Mouse (Mus musculus): ENCODE data around the gene Ermard.
"Not testable (repeated sequence)": the region's sequence is repeated elsewhere in the genome, so short reads cannot be mapped to it uniquely, and the experiment has no call there.

Gene Ermard

GRCm38 (mm10) chr17:15041175-15041729 lies at the start of gene Ermard, which contains the start of the genes Tcte3 and Gm3448:
Gene Ermard (plus strand): TSS chr17:15041208.
Gene Tcte3 (minus strand): TSS chr17:15041488.
Gene Gm3448 (minus strand): TSS chr17:15041537.
- DNase-seq: peak; percentile 63 to 67

- DNase-seq: not testable (repeated sequence)
These were observed 48.4 kb upstream of the Ermard start for GRCm38 (mm10) chr17:14992522-14993138.

- not testable (repeated sequence) for DNase-seq
These were observed 47.7 kb upstream of the Ermard start for GRCm38 (mm10) chr17:14993139-14993832.

- DNase-seq: not testable (repeated sequence)
These were observed 46.9 kb upstream of the Ermard start for GRCm38 (mm10) chr17:14994140-14994539.

GRCm38 (mm10) chr17:15000047-15000446 lies 41.0 kb upstream of the Ermard start:
- not testable (repeated sequence) for DNase-seq

- not testable (repeated sequence) for DNase-seq
These were observed 31.9 kb upstream of the Ermard start for GRCm38 (mm10) chr17:15009088-15009487.

GRCm38 (mm10) chr17:15009706-15010413 lies 31.1 kb upstream of the Ermard start, which contains the start of gene Gm3435:
Gene Gm3435 (plus strand): TSS chr17:15010176.
- not testable (repeated sequence) for DNase-seq

- peak; percentile 4 to 26 for DNase-seq
These were observed 19.3 kb upstream of the Ermard start for GRCm38 (mm10) chr17:15021503-15022220.

GRCm38 (mm10) chr17:15023878-15024492 lies 17.0 kb upstream of the Ermard start:
- not testable (repeated sequence) for DNase-seq

GRCm38 (mm10) chr17:15024502-15025193 lies 16.4 kb upstream of the Ermard start:
- DNase-seq: not testable (repeated sequence)

GRCm38 (mm10) chr17:15025513-15025912 lies 15.5 kb upstream of the Ermard start:
- DNase-seq: not testable (repeated sequence)

- not testable (repeated sequence) for DNase-seq
These were observed 9.6 kb upstream of the Ermard start for GRCm38 (mm10) chr17:15031414-15031813.

- not testable (repeated sequence) for DNase-seq
These were observed 553 bp upstream of the Ermard start for GRCm38 (mm10) chr17:15040455-15040854.

- not testable (repeated sequence) for DNase-seq
These were observed 9.3 kb downstream of the Ermard start for GRCm38 (mm10) chr17:15050338-15050737.

GRCm38 (mm10) chr17:15052766-15053165 lies 11.8 kb downstream of the Ermard start:
- DNase-seq: not testable (repeated sequence)

- not testable (repeated sequence) for DNase-seq
These were observed 12.3 kb downstream of the Ermard start for GRCm38 (mm10) chr17:15053183-15053828.

GRCm38 (mm10) chr17:15053829-15054200 lies 12.8 kb downstream of the Ermard start:
- not testable (repeated sequence) for DNase-seq

GRCm38 (mm10) chr17:15055925-15056324 lies 14.9 kb downstream of the Ermard start:
- no peak for DNase-seq

GRCm38 (mm10) chr17:15058161-15058591 lies 17.2 kb downstream of the Ermard start:
- no peak for DNase-seq

- no peak for DNase-seq
These were observed 18.6 kb downstream of the Ermard start for GRCm38 (mm10) chr17:15059646-15060045.

- DNase-seq: no peak
These were observed 19.3 kb downstream of the Ermard start for GRCm38 (mm10) chr17:15060356-15060755.
